Mouse (Mus musculus): ENCODE measurements at regions not wholly inside any gene's neighbourhood (a gene's known extent, or its start where the extent isn't known, plus 50 kb on each side); places are given as distances from the start of the nearest gene placed in this dataset.

DNA sequence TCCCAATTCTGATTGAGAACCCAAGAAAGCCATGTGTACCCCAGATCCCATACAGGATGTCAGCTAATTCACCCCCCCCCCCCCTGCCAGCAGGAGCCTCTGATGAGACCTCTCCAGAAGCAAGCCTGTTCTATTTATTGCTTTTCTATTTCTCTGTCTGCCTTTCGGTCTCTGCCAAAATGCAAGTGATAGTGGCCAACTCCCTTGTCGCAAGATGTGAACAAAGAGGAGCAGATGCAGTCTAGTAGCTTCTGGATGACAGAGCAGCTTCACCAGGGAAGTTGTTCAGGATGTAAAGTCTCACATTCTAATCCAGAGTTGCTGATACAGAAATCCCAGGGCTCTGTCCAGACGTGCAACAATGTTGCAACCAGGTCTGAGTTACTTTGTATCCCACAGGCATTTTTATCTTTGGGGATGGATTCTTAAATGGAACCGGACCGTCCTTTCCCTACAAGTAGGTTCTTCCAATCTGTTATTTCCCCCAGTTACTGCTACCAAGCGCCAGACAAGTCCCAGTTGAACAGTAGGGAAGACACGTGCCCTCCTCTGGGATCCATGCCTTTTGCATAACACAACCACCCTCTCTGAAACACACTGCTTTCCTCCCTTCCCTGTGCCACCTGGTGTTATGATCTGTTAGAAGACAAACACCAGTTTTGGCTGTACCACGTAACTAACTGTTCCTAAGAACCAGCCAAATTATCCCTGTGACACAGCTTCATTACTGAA is 78.9 kb upstream of the Dapk1 start:
- TF ChIP-seq POLR2A (IDR thresholded peaks at IDR 0.05; ENCODE audit: extremely low read depth, insufficient read depth, low read length) = no peak
- no peak for TF ChIP-seq CTCF (IDR thresholded peaks at IDR 0.05; ENCODE audit: extremely low read depth, insufficient read depth, low read length)
